Mouse (Mus musculus) lung, adult 2 months (tissue): Measurements from ENCODE around the gene Ap1m2. TPM values are rescaled to one million over a fixed set of nuclear protein-coding genes. Genes with fewer than 3 reads are reported as not detected.
"Not testable (repeated sequence)": the region's sequence is repeated elsewhere in the genome, so short reads cannot be mapped to it uniquely, and the experiment has no call there.

ENCODE experiments used
- DNase-seq: peaks from one replicate; pipeline ENCODE4 v3.0.0; 2022
- H3K4me1 ChIP-seq: fragments of 200-500 bp; 2 replicates; pipeline ENCODE4 v1.6.1; 2011; ENCODE audit warnings: low read length; ENCODE audit not compliant: control insufficient read depth, insufficient read depth
- H3K4me3 ChIP-seq: fragments of 200-500 bp; replicated peaks from 2 replicates; pipeline ENCODE3; 2011; ENCODE audit warnings: low read depth, mild to moderate bottlenecking, control low read depth, low read length; ENCODE audit errors: extremely low read depth
- CTCF ChIP-seq: fragments of 200-500 bp; IDR thresholded peaks from 2 replicates; pipeline ENCODE4 v1.5.1; 2011; ENCODE audit warnings: mild to moderate bottlenecking, low read length, control low read depth; ENCODE audit not compliant: insufficient read depth
- POLR2A ChIP-seq: fragments of 200-500 bp; IDR thresholded peaks from 2 replicates; pipeline ENCODE4 v1.6.1; 2011; ENCODE audit warnings: low read depth, mild to moderate bottlenecking, control low read depth, low read length, borderline replicate concordance; ENCODE audit errors: extremely low read depth
- WGBS: fragments of 180-500 bp; shearing (Covaris S2); methylation state at CpG from one replicate; pipeline ENCODE4 v1.1.7; 2018; 5-methylcytosine and 5-hydroxymethylcytosine counted together
- polyA plus RNA-seq: library from polyadenylated mRNA; depleted of rRNA; stranded (reverse); fragments of >200 nt; gene quantifications from 2 replicates; pipeline ENCODE4 v1.2.3, GENCODE M21; 2012

The Ap1m2 gene
- polyA plus RNA-seq, 1 experiment = 33.9 TPM

GRCm38 (mm10) chr9:21268305-21268704 lies 43.8 kb downstream of the Ap1m2 start:
- no peak for DNase-seq
- 94% methylated on average over 16 of the region's 16 CpGs for WGBS
- H3K4me1 ChIP-seq = no peaks in the 10 kb centered on the region; the same call in 1 of the 2 replicates
- no peak overlapping the region for H3K4me3 ChIP-seq
- no peak for TF ChIP-seq CTCF

- 86% methylated on average over 5 of the region's 5 CpGs for WGBS
- H3K4me3 ChIP-seq = no peak overlapping the region
- no peak for TF ChIP-seq CTCF
- no peak for TF ChIP-seq POLR2A
- H3K4me1 ChIP-seq = no peaks in the 10 kb centered on the region; the same call in 1 of the 2 replicates
- DNase-seq = no peak
Observed at GRCm38 (mm10) chr9:21266889-21267288, 45.2 kb downstream of the Ap1m2 start.

GRCm38 (mm10) chr9:21265611-21266010 lies 46.5 kb downstream of the Ap1m2 start:
- H3K4me1 ChIP-seq = no peaks in the 10 kb centered on the region; the same call in 1 of the 2 replicates
- TF ChIP-seq POLR2A (no peak), CTCF (no peak)
- peak overlapping the region; percentile 84 for H3K4me3 ChIP-seq
- no peak for DNase-seq
- 5% methylated on average over 11 of the region's 11 CpGs for WGBS

- TF ChIP-seq POLR2A (peak; percentile 95), CTCF (no peak)
- Histone ChIP-seq H3K4me3 (peak within 1 kb of the TSS; percentile 84), H3K4me1 (no peaks in the 10 kb centered on the region; the same call in 1 of the 2 replicates)
- under 1% methylated on average over 49 of the region's 49 CpGs for WGBS
- DNase-seq = peak; percentile 95
Observed at GRCm38 (mm10) chr9:21265000-21265561, 47.1 kb downstream of the Ap1m2 start, which contains the start of gene Atg4d. Gene Atg4d, plus strand, starts transcription at chr9:21265293.

GRCm38 (mm10) chr9:21264272-21264999 lies 47.7 kb downstream of the Ap1m2 start:
- Histone ChIP-seq H3K4me3 (peak overlapping the region; percentile 64), H3K4me1 (no peaks in the 10 kb centered on the region; the same call in 1 of the 2 replicates)
- DNase-seq = no peak
- TF ChIP-seq CTCF (no peak), POLR2A (no peak)
- WGBS = 25% methylated on average over 17 of the region's 17 CpGs

- TF ChIP-seq CTCF (no peak), POLR2A (no peak)
- Histone ChIP-seq H3K4me1 (no peaks in the 10 kb centered on the region; the same call in 1 of the 2 replicates), H3K4me3 (no peak overlapping the region)
- 40% methylated on average over 2 of the region's 2 CpGs for WGBS
- DNase-seq = no peak
Observed at GRCm38 (mm10) chr9:21261831-21262230, 50.3 kb downstream of the Ap1m2 start.

- no peaks in the 10 kb centered on the region for H3K4me1 ChIP-seq
- TF ChIP-seq CTCF (no peak), POLR2A (no peak)
- no peak overlapping the region for H3K4me3 ChIP-seq
- no peak for DNase-seq
- 68% methylated on average over 6 of the region's 6 CpGs for WGBS
Observed at GRCm38 (mm10) chr9:21260491-21261040, 51.6 kb downstream of the Ap1m2 start.

- not testable (repeated sequence) for DNase-seq, H3K4me3 ChIP-seq, H3K4me1 ChIP-seq
- WGBS = 75% methylated on average over 4 of the region's 4 CpGs
Observed at GRCm38 (mm10) chr9:21256349-21256748, 55.8 kb downstream of the Ap1m2 start.

GRCm38 (mm10) chr9:21254690-21255089 lies 57.4 kb downstream of the Ap1m2 start:
- no peak for DNase-seq
- no peak for TF ChIP-seq POLR2A
- no peak for TF ChIP-seq CTCF
- Histone ChIP-seq H3K4me1 (no peaks in the 10 kb centered on the region), H3K4me3 (no peak overlapping the region)
